Mouse (Mus musculus) brain, embryonic 14.5 days (tissue): ENCODE measurements around the gene Trmt2a.

Experiments used
- CTCF ChIP-seq: fragments of 200-500 bp; IDR thresholded peaks from 2 replicates; pipeline ENCODE4 v1.5.1; 2012; ENCODE audit warnings: inconsistent platforms, mild to moderate bottlenecking, moderate library complexity, borderline replicate concordance; ENCODE audit not compliant: insufficient read depth, insufficient read length; ENCODE audit errors: extremely low read depth
- POLR2A ChIP-seq: fragments of 200-500 bp; IDR thresholded peaks from 2 replicates; pipeline ENCODE4 v1.6.1; 2012; ENCODE audit warnings: mild to moderate bottlenecking, inconsistent platforms, borderline replicate concordance; ENCODE audit not compliant: poor library complexity, insufficient read depth, insufficient read length, severe bottlenecking; ENCODE audit errors: extremely low read depth

DNA sequence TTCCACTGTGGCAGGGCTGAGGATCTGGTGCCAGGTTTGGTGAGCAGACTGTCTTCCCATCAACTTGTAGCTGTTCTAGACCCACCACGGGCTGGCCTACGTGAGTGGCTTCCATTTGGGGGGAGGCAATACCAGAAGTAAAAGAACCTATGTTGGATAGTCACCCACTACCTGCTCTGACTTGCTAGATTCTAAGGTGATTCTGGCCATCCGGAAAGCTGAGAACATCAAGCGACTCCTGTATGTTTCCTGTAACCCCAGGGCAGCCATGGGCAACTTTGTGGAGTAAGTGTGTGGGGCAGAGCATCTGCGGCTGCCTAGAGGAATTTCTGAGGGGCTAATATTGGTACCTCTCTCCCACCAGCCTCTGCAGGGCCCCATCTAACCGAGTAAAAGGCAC is 4.3 kb downstream of the Trmt2a start:
- TF ChIP-seq CTCF = no peak
- TF ChIP-seq POLR2A = no peak
